Mouse (Mus musculus) cortical plate, adult 2 months (tissue): ENCODE measurements at regions not wholly inside any gene's neighbourhood (a gene's known extent, or its start where the extent isn't known, plus 50 kb on each side); places are given as distances from the start of the nearest gene placed in this dataset.

ENCODE experiments used
- H3K27ac ChIP-seq: fragments of 200-500 bp; 2 replicates; pipeline ENCODE4 v1.5.1; 2012; ENCODE audit warnings: low read length, control low read depth, inconsistent platforms; ENCODE audit not compliant: insufficient read depth
- H3K4me1 ChIP-seq: fragments of 200-500 bp; 2 replicates; pipeline ENCODE4 v1.6.1; 2011; ENCODE audit warnings: low read length; ENCODE audit not compliant: control insufficient read depth, insufficient read depth
- H3K4me3 ChIP-seq: fragments of 200-500 bp; 2 replicates; pipeline ENCODE4 v1.5.1; 2011; ENCODE audit warnings: mild to moderate bottlenecking, low read length, control low read depth; ENCODE audit not compliant: insufficient read depth
- CTCF ChIP-seq: fragments of 200-500 bp; IDR thresholded peaks from 2 replicates; pipeline ENCODE4 v1.5.1; 2011; ENCODE audit warnings: mild to moderate bottlenecking, control low read depth, low read length; ENCODE audit not compliant: insufficient read depth; ENCODE audit errors: extremely low read depth
- POLR2A ChIP-seq: fragments of 200-500 bp; IDR thresholded peaks from 2 replicates; pipeline ENCODE4 v1.6.1; 2011; ENCODE audit warnings: mild to moderate bottlenecking, low read length, control low read depth; ENCODE audit not compliant: insufficient read depth; ENCODE audit errors: extremely low read depth

DNA sequence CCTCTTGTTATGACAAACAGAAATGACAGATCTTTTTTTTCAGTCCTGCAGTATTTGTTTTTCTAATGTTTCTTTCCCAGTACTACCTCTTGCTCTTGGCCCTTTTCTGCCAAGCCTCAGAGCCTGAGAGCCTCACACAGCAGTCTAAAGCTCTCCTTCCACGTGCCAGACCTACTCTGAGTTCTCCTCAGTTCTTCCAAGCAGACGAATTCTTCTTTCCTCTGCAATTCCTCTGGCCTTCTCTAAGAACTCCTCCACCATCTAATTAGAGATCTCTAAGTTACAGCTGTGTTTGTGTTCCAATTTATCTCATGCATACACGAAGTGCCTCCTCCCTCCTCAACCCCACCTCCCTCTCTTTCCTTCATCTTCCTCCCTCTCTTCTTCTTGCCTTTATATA lies 362.4 kb upstream of the Vrk2 start:
- H3K4me1 ChIP-seq = peaks cover 3% of the 10 kb centered on the region; the same call in 1 of the 2 replicates
- no peak overlapping the region for H3K27ac ChIP-seq
- no peak overlapping the region for H3K4me3 ChIP-seq
- TF ChIP-seq CTCF = no peak
- TF ChIP-seq POLR2A = no peak

DNA sequence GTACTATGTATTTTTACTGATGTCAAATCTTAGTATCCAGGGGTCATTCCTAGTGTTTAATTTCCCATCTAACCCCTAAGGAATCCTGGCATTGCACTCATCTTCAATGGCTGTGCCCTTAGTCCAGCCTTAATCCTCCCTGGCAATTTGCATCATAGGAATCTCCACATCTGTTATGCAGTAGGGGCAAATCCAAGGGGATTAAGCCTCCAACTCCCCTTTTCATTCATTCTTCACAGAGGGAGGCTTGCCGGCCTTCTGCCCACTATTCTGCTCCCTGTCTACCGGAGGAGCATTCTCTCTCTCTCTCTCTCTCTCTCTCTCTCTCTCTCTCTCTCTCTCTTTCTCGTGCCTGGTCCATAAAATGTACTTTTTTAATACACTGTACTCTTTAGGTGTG lies 338.0 kb upstream of the Vrk2 start:
- H3K4me1 ChIP-seq = no peaks in the 10 kb centered on the region
- no peak overlapping the region for H3K4me3 ChIP-seq
- TF ChIP-seq CTCF (no peak), POLR2A (no peak)
- no peak overlapping the region for H3K27ac ChIP-seq

DNA sequence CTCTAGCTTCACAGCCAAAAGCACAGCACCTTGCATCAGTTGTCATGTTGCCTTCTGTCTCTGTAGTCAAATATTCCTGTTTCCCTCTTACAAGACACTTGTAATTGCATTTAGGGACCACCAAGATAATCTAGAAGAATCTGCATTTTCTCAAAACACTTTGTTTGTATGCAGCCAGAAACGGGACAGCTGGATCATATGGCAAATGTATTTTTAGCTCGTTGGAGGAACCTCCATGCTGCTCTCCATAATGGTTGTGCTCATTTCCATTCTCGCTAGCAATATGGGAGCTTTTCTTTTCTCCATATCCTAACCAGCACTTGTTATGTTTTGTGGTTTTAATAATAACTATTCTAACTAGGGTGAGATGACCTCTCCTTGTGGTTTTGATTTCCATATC lies 313.3 kb upstream of the Vrk2 start:
- H3K4me1 ChIP-seq = no peaks in the 10 kb centered on the region
- H3K4me3 ChIP-seq = no peak overlapping the region
- no peak overlapping the region for H3K27ac ChIP-seq
- TF ChIP-seq POLR2A (no peak), CTCF (no peak)

DNA sequence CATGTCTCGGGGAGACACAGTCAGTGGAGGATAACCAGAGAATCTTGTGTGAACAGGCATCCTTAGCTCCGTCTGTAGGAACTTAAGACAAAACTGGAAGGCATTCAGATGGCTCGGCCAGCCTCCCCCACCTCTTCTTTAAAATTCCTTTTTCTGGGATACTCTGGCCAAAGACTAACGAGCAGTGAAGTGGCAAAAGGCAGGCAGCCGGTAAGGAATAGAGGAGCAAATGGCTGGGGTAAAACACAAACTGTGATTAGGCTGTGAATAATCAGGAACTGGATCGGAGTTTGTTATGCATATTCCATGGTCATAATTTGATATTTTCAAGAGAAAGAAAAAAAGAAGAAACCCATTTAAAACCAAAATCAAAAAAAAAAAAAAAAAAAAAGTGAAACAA lies 287.8 kb upstream of the Vrk2 start:
- Histone ChIP-seq H3K4me3 (no peak overlapping the region), H3K27ac (no peak overlapping the region), H3K4me1 (no peaks in the 10 kb centered on the region)
- TF ChIP-seq CTCF (no peak), POLR2A (no peak)
